Mouse (Mus musculus): ENCODE data around the gene Sptb.

DNA sequence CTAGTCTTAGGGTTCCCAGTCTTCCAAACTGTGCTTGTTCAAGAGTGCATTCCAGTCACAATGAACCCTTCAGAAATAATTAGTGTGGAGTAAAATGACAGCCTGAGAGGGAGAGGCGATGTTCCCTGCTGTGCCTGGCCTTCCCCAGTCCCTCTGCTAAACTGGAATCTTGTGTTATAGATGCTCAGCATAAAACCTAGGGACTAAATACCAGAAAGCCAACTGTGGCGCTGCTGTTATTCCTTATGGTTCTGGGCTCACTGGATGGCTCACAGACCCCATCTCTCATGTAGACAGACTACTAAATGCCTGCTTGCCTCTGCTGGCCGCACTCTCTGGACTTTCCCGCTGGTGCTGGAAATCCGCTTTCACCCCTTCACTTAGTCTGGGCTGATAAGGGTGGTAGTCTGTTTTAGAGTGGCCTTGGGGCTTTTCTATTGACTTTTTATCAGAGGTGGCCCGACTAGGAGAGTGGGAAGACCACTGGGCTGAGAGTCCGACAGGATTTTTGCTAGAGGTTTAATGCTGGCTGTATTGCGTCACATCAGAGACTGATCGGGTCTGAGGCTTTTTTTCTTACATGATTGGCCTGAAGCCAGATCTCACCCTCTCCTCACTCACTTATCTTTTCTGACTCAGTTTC is 175.6 kb downstream of the Sptb start:
- TF ChIP-seq CTCF (IDR thresholded peaks at IDR 0.05 in 2 of 3, conservative IDR thresholded peaks at IDR 0.05 in 1 of 3; ENCODE audit: control insufficient read depth in 1 of 3, insufficient read depth in 1 of 3, low read depth in 2 of 3, low read length in 3 of 3, poor library complexity in 1 of 3, severe bottlenecking in 1 of 3) (no peak), GATA1 (IDR thresholded peaks at IDR 0.05; ENCODE audit: low read depth, low read length) (no peak), POLR2A (IDR thresholded peaks at IDR 0.05; ENCODE audit: control insufficient read depth in 1 of 2, insufficient read depth in 1 of 2, low read depth in 1 of 2, low read length in 2 of 2, poor library complexity in 1 of 2) (no peak), ZKSCAN1 (IDR thresholded peaks at IDR 0.05; ENCODE audit: low read depth, low read length) (no peak), TAL1 (IDR thresholded peaks at IDR 0.05; ENCODE audit: low read length) (no peak), MAX (IDR thresholded peaks at IDR 0.05; ENCODE audit: low read length) (no peak), GABPA (IDR thresholded peaks at IDR 0.05; ENCODE audit: low read depth, low read length) (no peak), POLR2AphosphoS2 (IDR thresholded peaks at IDR 0.05; ENCODE audit: low read length) (no peak), ZC3H11A (IDR thresholded peaks at IDR 0.05; ENCODE audit: low read depth, low read length) (no peak), UBTF (IDR thresholded peaks at IDR 0.05; ENCODE audit: borderline replicate concordance, insufficient read depth, low read depth, low read length) (0 out of 2 replicates have a peak, but pooled peaks have one; percentile 11), KAT2A (conservative IDR thresholded peaks at IDR 0.05; ENCODE audit: low read depth, low read length) (no peak), CHD1 (IDR thresholded peaks at IDR 0.05; ENCODE audit: low read depth, low read length) (no peak; the same call in 1 of the 2 replicates)

Data from MEL (cell line).